Mouse (Mus musculus): Measurements from ENCODE around the gene Hp1bp3. TPM values are rescaled to one million over a fixed set of nuclear protein-coding genes. Genes with fewer than 3 reads are reported as not detected.

Hp1bp3 gene
- polyA plus RNA-seq, 1 experiment: 34.2 TPM

DNA sequence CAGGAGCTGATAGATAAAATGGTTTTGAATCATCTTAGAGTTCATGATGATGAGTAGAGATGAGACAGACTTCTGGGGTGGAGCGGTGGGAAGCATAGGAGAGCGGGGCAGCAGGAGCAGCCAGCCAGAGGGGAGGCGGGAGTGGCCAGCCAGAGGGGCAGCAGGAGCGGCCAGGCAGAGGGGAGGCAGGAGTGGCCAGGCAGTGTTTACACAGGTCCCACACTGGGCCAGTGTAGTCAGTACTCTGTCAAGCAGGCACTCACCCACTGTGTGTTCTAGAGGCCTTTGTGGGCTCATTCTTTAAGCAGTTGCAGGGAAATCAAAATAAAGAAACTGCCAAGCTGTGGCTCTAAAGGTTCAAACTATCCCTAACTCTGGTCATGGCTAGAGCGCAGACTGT lies 32.0 kb upstream of the Hp1bp3 start:
- H3K4me3 ChIP-seq (ENCODE audit: extremely low read depth, insufficient read depth, insufficient read length): no peak overlapping the region
- no peaks in the 10 kb centered on the region for H3K4me1 ChIP-seq (ENCODE audit: control insufficient read depth, insufficient read depth, insufficient read length)
- no peaks in the 10 kb centered on the region for H3K27me3 ChIP-seq (ENCODE audit: control insufficient read depth, insufficient read depth, low read length)
- peaks cover 53% of the 10 kb centered on the region for H3K36me3 ChIP-seq (ENCODE audit: control insufficient read depth, insufficient read depth, low read length)
- WGBS: 92% methylated on average over 5 of the region's 5 CpGs
- no peak overlapping the region for H3K27ac ChIP-seq (ENCODE audit: insufficient read depth, low read length)
- DNase-seq (ENCODE audit: low read depth in 1 of 2, low spot score in 2 of 2): no peak
- no peak for TF ChIP-seq CTCF (IDR thresholded peaks at IDR 0.05; ENCODE audit: extremely low read depth, insufficient read depth, insufficient read length, insufficient replicate concordance)
- TF ChIP-seq POLR2A (IDR thresholded peaks at IDR 0.05; ENCODE audit: low read depth, low read length): no peak

DNA sequence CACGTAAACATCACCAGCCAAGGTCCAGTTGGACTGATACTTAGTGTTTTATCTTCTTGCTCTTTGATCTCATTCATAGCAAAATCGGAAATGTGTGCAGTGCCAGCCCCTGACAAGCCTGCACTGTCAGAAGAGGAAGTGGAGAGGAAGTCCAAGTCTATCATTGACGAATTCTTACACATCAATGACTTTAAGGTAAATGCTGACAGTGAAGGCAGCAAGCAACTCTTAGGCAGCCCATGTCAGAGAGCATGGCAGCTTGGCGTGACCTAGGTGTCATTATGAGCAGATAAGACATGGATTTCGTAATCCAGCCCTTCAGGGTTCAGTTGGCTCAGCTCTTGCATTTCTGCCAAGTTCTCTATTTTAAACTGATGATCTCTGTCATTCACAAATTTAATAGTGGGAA lies 31.5 kb upstream of the Hp1bp3 start:
- no peak overlapping the region for H3K27ac ChIP-seq (ENCODE audit: insufficient read depth, low read length)
- H3K27me3 ChIP-seq (ENCODE audit: control insufficient read depth, insufficient read depth, low read length): no peaks in the 10 kb centered on the region
- no peak for DNase-seq (ENCODE audit: low read depth in 1 of 2, low spot score in 2 of 2)
- H3K4me3 ChIP-seq (ENCODE audit: extremely low read depth, insufficient read depth, insufficient read length): no peak overlapping the region
- TF ChIP-seq POLR2A (IDR thresholded peaks at IDR 0.05; ENCODE audit: low read depth, low read length): no peak
- no peak for TF ChIP-seq CTCF (IDR thresholded peaks at IDR 0.05; ENCODE audit: extremely low read depth, insufficient read depth, insufficient read length, insufficient replicate concordance)
- 61% methylated on average over 5 of the region's 5 CpGs for WGBS
- H3K36me3 ChIP-seq (ENCODE audit: control insufficient read depth, insufficient read depth, low read length): peaks cover 54% of the 10 kb centered on the region
- H3K4me1 ChIP-seq (ENCODE audit: control insufficient read depth, insufficient read depth, insufficient read length): no peaks in the 10 kb centered on the region

DNA sequence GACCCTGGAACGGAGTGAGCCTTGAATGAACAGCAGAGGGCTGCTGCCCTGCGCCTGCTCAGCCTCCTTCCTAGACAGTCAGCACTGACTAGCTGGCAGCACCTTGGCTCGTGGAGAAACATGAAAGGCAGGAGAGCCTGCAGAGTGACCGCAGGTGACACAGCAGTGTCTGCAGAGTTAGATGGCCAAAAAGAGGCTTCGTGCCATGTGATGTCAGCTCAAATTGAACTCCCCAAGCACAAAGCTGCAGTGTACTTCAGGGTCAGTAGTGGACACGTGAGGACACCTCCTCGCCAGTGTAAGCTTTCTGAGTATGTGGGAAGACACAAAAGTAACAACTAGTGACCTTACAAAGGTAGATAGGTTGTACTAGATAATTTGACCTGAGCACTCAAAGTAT lies 30.1 kb upstream of the Hp1bp3 start:
- Histone ChIP-seq H3K4me1 (ENCODE audit: control insufficient read depth, insufficient read depth, insufficient read length) (no peaks in the 10 kb centered on the region), H3K4me3 (ENCODE audit: extremely low read depth, insufficient read depth, insufficient read length) (no peak overlapping the region), H3K27ac (ENCODE audit: insufficient read depth, low read length) (no peak overlapping the region), H3K27me3 (ENCODE audit: control insufficient read depth, insufficient read depth, low read length) (no peaks in the 10 kb centered on the region), H3K36me3 (ENCODE audit: control insufficient read depth, insufficient read depth, low read length) (peaks cover 50% of the 10 kb centered on the region)
- DNase-seq (ENCODE audit: low read depth in 1 of 2, low spot score in 2 of 2): no peak
- WGBS: 94% methylated on average over 7 of the region's 7 CpGs
- no peak for TF ChIP-seq CTCF (IDR thresholded peaks at IDR 0.05; ENCODE audit: extremely low read depth, insufficient read depth, insufficient read length, insufficient replicate concordance)
- TF ChIP-seq POLR2A (IDR thresholded peaks at IDR 0.05; ENCODE audit: low read depth, low read length): no peak

DNA sequence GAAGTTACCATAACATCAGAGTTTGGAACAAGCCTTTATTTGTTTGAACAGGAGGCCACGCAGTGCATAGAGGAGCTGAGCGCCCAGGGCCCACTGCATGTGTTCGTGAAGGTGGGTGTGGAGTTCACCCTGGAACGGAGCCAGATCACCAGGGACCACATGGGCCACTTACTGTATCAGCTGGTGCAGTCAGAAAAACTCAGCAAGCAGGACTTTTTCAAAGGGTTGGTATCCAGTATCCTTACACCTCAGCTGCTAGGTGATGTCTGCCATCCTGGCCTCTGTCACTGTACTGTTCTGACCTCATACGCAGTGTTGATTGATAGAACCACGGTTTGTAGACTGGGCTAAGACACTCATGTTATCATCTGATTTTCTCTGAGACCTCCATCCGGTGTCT lies 28.1 kb upstream of the Hp1bp3 start:
- no peak for TF ChIP-seq POLR2A (IDR thresholded peaks at IDR 0.05; ENCODE audit: low read depth, low read length)
- TF ChIP-seq CTCF (IDR thresholded peaks at IDR 0.05; ENCODE audit: extremely low read depth, insufficient read depth, insufficient read length, insufficient replicate concordance): no peak
- DNase-seq (ENCODE audit: low read depth in 1 of 2, low spot score in 2 of 2): no peak

DNA sequence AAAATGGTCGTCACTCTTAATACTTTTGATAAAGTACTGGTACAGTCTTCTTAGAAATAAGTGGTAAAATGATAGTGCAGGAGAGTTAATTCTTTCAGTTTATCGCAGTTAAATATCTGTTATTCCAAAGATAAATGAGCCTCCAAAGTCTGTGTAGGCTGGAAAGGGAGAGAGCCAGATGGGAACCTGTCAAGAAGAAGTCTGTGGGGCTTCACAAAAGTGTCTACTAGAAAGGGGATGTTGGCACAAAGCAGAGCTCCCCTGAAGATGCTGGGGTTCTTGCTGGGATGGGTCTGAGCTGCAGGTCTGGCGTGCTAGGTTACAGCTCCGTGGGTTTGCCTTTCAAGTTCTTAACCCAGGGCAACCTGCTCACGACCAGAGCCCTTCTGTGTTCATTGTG lies 23.5 kb upstream of the Hp1bp3 start:
- Histone ChIP-seq H3K4me3 (ENCODE audit: extremely low read depth, insufficient read depth, insufficient read length) (no peak overlapping the region), H3K27ac (ENCODE audit: insufficient read depth, low read length) (no peak overlapping the region), H3K36me3 (ENCODE audit: control insufficient read depth, insufficient read depth, low read length) (peaks cover 44% of the 10 kb centered on the region), H3K27me3 (ENCODE audit: control insufficient read depth, insufficient read depth, low read length) (no peaks in the 10 kb centered on the region), H3K4me1 (ENCODE audit: control insufficient read depth, insufficient read depth, insufficient read length) (no peaks in the 10 kb centered on the region)
- DNase-seq (ENCODE audit: low read depth in 1 of 2, low spot score in 2 of 2): no peak
- TF ChIP-seq CTCF (IDR thresholded peaks at IDR 0.05; ENCODE audit: extremely low read depth, insufficient read depth, insufficient read length, insufficient replicate concordance): no peak
- WGBS: 86% methylated on average over 5 of the region's 5 CpGs

More for the DNA sequence above, 28.1 kb upstream of the Hp1bp3 start:
- 80% methylated on average over 7 of the region's 7 CpGs for WGBS
- Histone ChIP-seq H3K27ac (ENCODE audit: insufficient read depth, low read length) (no peak overlapping the region), H3K36me3 (ENCODE audit: control insufficient read depth, insufficient read depth, low read length) (peaks cover 48% of the 10 kb centered on the region), H3K4me3 (ENCODE audit: extremely low read depth, insufficient read depth, insufficient read length) (no peak overlapping the region), H3K4me1 (ENCODE audit: control insufficient read depth, insufficient read depth, insufficient read length) (no peaks in the 10 kb centered on the region), H3K27me3 (ENCODE audit: control insufficient read depth, insufficient read depth, low read length) (no peaks in the 10 kb centered on the region)

DNA sequence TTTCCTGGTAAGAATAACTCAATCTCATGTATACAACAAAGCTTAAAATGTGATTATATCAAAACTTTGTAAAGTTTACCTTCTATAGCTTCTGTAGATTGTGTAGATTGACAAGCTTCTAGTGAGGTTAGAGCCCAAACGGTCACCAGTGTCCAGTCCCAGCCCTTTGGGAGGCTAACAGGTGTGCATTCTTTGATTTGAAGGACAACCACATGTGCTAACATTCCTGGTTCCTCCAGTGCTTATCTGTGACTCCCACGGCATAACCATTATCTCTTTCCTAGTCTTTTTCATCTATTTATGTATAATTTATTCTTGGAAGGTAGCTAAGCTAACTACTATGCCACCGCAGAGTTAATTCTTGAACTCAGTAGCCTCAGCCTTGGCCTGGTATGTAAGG lies 15.3 kb upstream of the Hp1bp3 start:
- Histone ChIP-seq H3K4me3 (ENCODE audit: extremely low read depth, insufficient read depth, insufficient read length) (no peak overlapping the region), H3K4me1 (ENCODE audit: control insufficient read depth, insufficient read depth, insufficient read length) (no peaks in the 10 kb centered on the region), H3K27ac (ENCODE audit: insufficient read depth, low read length) (no peak overlapping the region), H3K36me3 (ENCODE audit: control insufficient read depth, insufficient read depth, low read length) (peaks cover 42% of the 10 kb centered on the region), H3K27me3 (ENCODE audit: control insufficient read depth, insufficient read depth, low read length) (no peaks in the 10 kb centered on the region)
- DNase-seq (ENCODE audit: low read depth in 1 of 2, low spot score in 2 of 2): no peak
- WGBS: 89% methylated on average over 3 of the region's 3 CpGs
- no peak for TF ChIP-seq CTCF (IDR thresholded peaks at IDR 0.05; ENCODE audit: extremely low read depth, insufficient read depth, insufficient read length, insufficient replicate concordance)
- no peak for TF ChIP-seq POLR2A (IDR thresholded peaks at IDR 0.05; ENCODE audit: low read depth, low read length)

DNA sequence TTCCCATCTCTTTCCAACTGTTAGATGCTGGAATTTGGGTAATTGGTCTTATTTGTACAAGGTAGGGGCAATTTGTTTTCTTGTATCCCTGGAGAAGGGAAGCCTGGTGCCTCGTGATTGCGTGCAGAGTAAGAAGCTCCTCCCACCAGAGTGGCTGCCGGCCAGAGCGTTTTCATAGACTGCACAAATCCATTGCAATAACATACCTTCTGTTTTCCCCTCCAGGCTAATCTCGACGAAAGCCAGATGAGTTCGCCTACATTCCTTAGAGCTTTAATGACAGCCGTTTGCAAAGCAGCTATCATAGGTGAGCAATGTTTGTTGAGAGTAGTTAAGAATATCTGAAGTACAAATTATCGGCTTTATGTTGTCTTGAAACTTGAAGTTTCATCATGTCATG lies 14.4 kb upstream of the Hp1bp3 start:
- Histone ChIP-seq H3K27ac (ENCODE audit: insufficient read depth, low read length) (no peak overlapping the region), H3K4me1 (ENCODE audit: control insufficient read depth, insufficient read depth, insufficient read length) (no peaks in the 10 kb centered on the region), H3K36me3 (ENCODE audit: control insufficient read depth, insufficient read depth, low read length) (peaks cover 44% of the 10 kb centered on the region), H3K27me3 (ENCODE audit: control insufficient read depth, insufficient read depth, low read length) (no peaks in the 10 kb centered on the region), H3K4me3 (ENCODE audit: extremely low read depth, insufficient read depth, insufficient read length) (no peak overlapping the region)
- 90% methylated on average over 9 of the region's 9 CpGs for WGBS
- TF ChIP-seq CTCF (IDR thresholded peaks at IDR 0.05; ENCODE audit: extremely low read depth, insufficient read depth, insufficient read length, insufficient replicate concordance): no peak
- no peak for TF ChIP-seq POLR2A (IDR thresholded peaks at IDR 0.05; ENCODE audit: low read depth, low read length)
- no peak for DNase-seq (ENCODE audit: low read depth in 1 of 2, low spot score in 2 of 2)

Measured in spleen, adult 2 months (tissue).